Mouse (Mus musculus): Measurements from ENCODE around the gene Rab12. TPM values are rescaled to one million over a fixed set of nuclear protein-coding genes. Genes with fewer than 3 reads are reported as not detected.

Gene Rab12
- polyA plus RNA-seq, 1 experiment from 2014 or later = 24.9 TPM

- no peak for DNase-seq (ENCODE audit: low spot score)
Observed at GRCm38 (mm10) chr17:66503466-66503865, 16.1 kb downstream of the Rab12 start.

- no peak for DNase-seq (ENCODE audit: low spot score)
Observed at GRCm38 (mm10) chr17:66502865-66503264, 16.7 kb downstream of the Rab12 start.

- no peak for DNase-seq (ENCODE audit: low spot score)
Observed at GRCm38 (mm10) chr17:66498598-66498997, 20.9 kb downstream of the Rab12 start.

- no peak for DNase-seq (ENCODE audit: low spot score)
Observed at GRCm38 (mm10) chr17:66496589-66496988, 22.9 kb downstream of the Rab12 start.

GRCm38 (mm10) chr17:66490022-66490601 lies 29.4 kb downstream of the Rab12 start:
- DNase-seq (ENCODE audit: low spot score) = peak; percentile 59

- DNase-seq (ENCODE audit: low spot score) = no peak
Observed at GRCm38 (mm10) chr17:66486576-66486975, 33.0 kb downstream of the Rab12 start.

GRCm38 (mm10) chr17:66485742-66486141 lies 33.8 kb downstream of the Rab12 start:
- peak; percentile 52 for DNase-seq (ENCODE audit: low spot score)

- no peak for DNase-seq (ENCODE audit: low spot score)
Observed at GRCm38 (mm10) chr17:66484965-66485364, 34.6 kb downstream of the Rab12 start.

- DNase-seq (ENCODE audit: low spot score) = no peak
Observed at GRCm38 (mm10) chr17:66483651-66484454, 35.7 kb downstream of the Rab12 start.

- DNase-seq (ENCODE audit: low spot score) = no peak
Observed at GRCm38 (mm10) chr17:66481295-66481694, 38.2 kb downstream of the Rab12 start.

GRCm38 (mm10) chr17:66480491-66481278 lies 38.8 kb downstream of the Rab12 start:
- DNase-seq (ENCODE audit: low spot score) = no peak

GRCm38 (mm10) chr17:66479813-66480490 lies 39.6 kb downstream of the Rab12 start:
- DNase-seq (ENCODE audit: low spot score) = no peak

- no peak for DNase-seq (ENCODE audit: low spot score)
Observed at GRCm38 (mm10) chr17:66479311-66479710, 40.2 kb downstream of the Rab12 start.

- DNase-seq (ENCODE audit: low spot score) = no peak
Observed at GRCm38 (mm10) chr17:66473205-66473604, 46.3 kb downstream of the Rab12 start.

- no peak for DNase-seq (ENCODE audit: low spot score)
Observed at GRCm38 (mm10) chr17:66471775-66472174, 47.8 kb downstream of the Rab12 start.

- DNase-seq (ENCODE audit: low spot score) = no peak
Observed at GRCm38 (mm10) chr17:66471252-66471651, 48.3 kb downstream of the Rab12 start.

- no peak for DNase-seq (ENCODE audit: low spot score)
Observed at GRCm38 (mm10) chr17:66470020-66470419, 49.5 kb downstream of the Rab12 start.

GRCm38 (mm10) chr17:66457278-66457677 lies 62.3 kb downstream of the Rab12 start:
- no peak for DNase-seq (ENCODE audit: low spot score)

GRCm38 (mm10) chr17:66451143-66451542 lies 68.4 kb downstream of the Rab12 start:
- DNase-seq (ENCODE audit: low spot score) = peak; percentile 63

GRCm38 (mm10) chr17:66450526-66451070 lies 68.9 kb downstream of the Rab12 start:
- DNase-seq (ENCODE audit: low spot score) = no peak
